Mouse (Mus musculus): ENCODE measurements around the gene Tat.

DNA sequence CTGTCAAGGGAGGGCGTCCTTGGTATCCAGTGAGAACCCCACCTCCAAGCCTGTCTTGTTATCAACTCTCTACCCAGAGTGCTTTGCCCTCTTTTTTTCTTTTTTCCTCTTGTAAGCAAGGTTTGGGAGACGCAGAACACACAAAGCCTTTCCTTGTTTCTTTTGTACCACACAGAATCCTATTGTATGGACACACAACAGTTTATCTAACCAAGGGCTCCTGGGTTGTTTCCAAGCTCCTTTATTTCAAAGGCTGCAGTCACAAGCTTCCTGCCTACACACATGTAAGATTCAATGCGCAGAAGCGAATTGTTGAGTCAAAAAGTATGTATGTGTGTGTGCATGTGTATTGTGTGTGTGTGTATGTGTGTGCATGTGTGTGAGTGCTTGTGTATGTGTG lies 44.1 kb downstream of the Tat start:
- TF ChIP-seq EP300 (IDR thresholded peaks at IDR 0.05) (no peak), CTCF (IDR thresholded peaks at IDR 0.05) (no peak)
